Mouse (Mus musculus) spleen, adult 2 months (tissue): ENCODE measurements around the gene Tsc22d1. TPM values are rescaled to one million over a fixed set of nuclear protein-coding genes. Genes with fewer than 3 reads are reported as not detected.

Experiments used
- DNase-seq, 2 experiments: peaks; one replicate each; pipeline versions ENCODE4 v3.0.0 to v3.0.0-alpha.2; 2012 to 2021; ENCODE audit warnings: low spot score in 2 of 2, low read depth in 1 of 2
- H3K27ac ChIP-seq: fragments of 200-500 bp; 2 replicates; pipeline ENCODE4 v1.5.1; 2012; ENCODE audit warnings: low read length, inconsistent platforms; ENCODE audit not compliant: insufficient read depth
- H3K27me3 ChIP-seq: fragments of 200-500 bp; 2 replicates; pipeline ENCODE4 v1.6.1; 2012; ENCODE audit warnings: mild to moderate bottlenecking, moderate library complexity, low read length, inconsistent platforms; ENCODE audit not compliant: control insufficient read depth, insufficient read depth
- H3K36me3 ChIP-seq: fragments of 200-500 bp; 2 replicates; pipeline ENCODE4 v1.6.1; 2012; ENCODE audit warnings: mild to moderate bottlenecking, low read length, inconsistent platforms; ENCODE audit not compliant: control insufficient read depth, insufficient read depth
- H3K4me1 ChIP-seq: fragments of 200-500 bp; 2 replicates; pipeline ENCODE4 v1.6.1; 2011; ENCODE audit warnings: inconsistent platforms; ENCODE audit not compliant: control insufficient read depth, insufficient read depth, insufficient read length
- H3K4me3 ChIP-seq: fragments of 200-500 bp; 2 replicates; pipeline ENCODE4 v1.5.1; 2011; ENCODE audit warnings: mild to moderate bottlenecking, inconsistent platforms; ENCODE audit not compliant: insufficient read depth, insufficient read length; ENCODE audit errors: extremely low read depth
- CTCF ChIP-seq: fragments of 200-500 bp; IDR thresholded peaks from 2 replicates; pipeline ENCODE4 v1.5.1; 2011; ENCODE audit warnings: mild to moderate bottlenecking, inconsistent platforms; ENCODE audit not compliant: insufficient read depth, insufficient read length, insufficient replicate concordance; ENCODE audit errors: extremely low read depth
- POLR2A ChIP-seq: fragments of 200-500 bp; IDR thresholded peaks from 2 replicates; pipeline ENCODE4 v1.6.1; 2011; ENCODE audit warnings: low read depth, low read length, inconsistent platforms
- WGBS: fragments of 180-500 bp; shearing (Covaris S2); methylation state at CpG from one replicate; pipeline ENCODE4 v1.1.7; 2018; 5-methylcytosine and 5-hydroxymethylcytosine counted together
- polyA plus RNA-seq: library from polyadenylated mRNA; depleted of rRNA; stranded (reverse); fragments of >200 nt; gene quantifications from 2 replicates; pipeline ENCODE4 v1.2.3, GENCODE M21; 2012

Gene Tsc22d1
- polyA plus RNA-seq, 1 experiment, result 82.9 TPM

DNA sequence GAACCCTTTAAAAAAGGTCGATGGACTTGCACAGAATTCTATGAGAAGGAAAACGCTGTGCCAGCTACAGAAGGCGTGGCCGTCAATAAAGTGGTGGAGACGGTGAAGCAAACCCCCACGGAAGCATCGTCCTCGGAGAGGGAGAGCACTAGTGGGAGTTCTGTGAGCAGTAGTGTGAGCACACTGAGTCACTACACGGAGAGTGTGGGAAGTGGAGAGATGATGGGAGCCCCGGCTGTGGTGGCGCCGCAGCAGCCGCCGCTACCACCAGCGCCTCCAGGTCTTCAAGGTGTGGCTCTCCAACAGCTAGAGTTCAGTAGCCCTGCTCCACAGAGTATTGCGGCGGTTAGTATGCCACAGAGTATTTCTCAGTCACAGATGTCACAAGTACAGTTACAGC is 2.6 kb downstream of the Tsc22d1 start:
- H3K36me3 ChIP-seq, result no peaks in the 10 kb centered on the region
- H3K4me1 ChIP-seq, result no peaks in the 10 kb centered on the region
- TF ChIP-seq CTCF (no peak), POLR2A (no peak)
- no peak overlapping the region for H3K27ac ChIP-seq
- H3K27me3 ChIP-seq, result peaks cover 9% of the 10 kb centered on the region; the same call in 1 of the 2 replicates
- no peak overlapping the region for H3K4me3 ChIP-seq
- 94% methylated on average over 17 of the region's 17 CpGs for WGBS
- no peak for DNase-seq

DNA sequence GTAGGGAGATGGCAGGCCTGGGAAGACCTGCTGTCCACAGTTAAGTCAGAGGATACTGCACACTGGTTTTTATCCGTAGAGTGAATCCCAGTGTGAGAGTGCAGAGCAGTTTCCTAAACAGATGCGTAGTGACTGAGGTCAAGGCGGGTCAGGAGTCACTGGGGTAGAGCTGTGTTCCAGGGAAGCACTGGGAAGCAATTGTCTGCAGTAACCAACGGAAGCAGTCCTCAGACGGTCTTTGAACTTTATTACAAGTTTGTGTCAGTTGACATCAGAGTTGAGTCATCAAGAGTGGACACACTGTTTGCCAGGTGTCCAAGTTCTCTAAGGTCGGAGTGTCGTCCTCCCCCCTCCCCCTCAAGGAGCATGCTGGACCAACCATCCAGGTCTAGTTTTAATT is 6.0 kb downstream of the Tsc22d1 start:
- Histone ChIP-seq H3K36me3 (no peaks in the 10 kb centered on the region), H3K27me3 (no peaks in the 10 kb centered on the region), H3K4me3 (no peak overlapping the region), H3K4me1 (no peaks in the 10 kb centered on the region), H3K27ac (no peak overlapping the region)
- DNase-seq, result no peak
- 93% methylated on average over 7 of the region's 7 CpGs for WGBS
- TF ChIP-seq POLR2A, result no peak
- TF ChIP-seq CTCF, result no peak

DNA sequence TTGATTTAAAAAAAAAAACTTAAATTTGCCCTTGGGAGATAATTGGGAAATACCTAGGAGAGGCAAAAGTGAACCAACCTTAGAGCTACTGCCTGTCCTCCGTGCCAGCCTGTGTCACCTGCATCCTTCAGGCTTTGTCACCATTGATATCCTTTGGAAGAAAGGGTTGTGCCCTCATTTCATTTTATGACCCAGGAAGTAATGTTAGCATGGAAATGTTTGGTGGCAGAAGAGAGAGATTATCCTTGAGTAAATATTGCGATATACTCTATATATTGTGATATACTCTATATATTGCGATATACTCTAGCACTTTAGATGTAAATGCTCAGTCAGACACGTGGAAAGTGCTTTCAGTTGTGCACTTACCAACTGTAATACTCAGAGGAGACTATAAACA is 6.4 kb downstream of the Tsc22d1 start:
- Histone ChIP-seq H3K4me3 (no peak overlapping the region), H3K36me3 (no peaks in the 10 kb centered on the region), H3K27me3 (no peaks in the 10 kb centered on the region), H3K27ac (no peak overlapping the region), H3K4me1 (no peaks in the 10 kb centered on the region)
- no peak for TF ChIP-seq POLR2A
- no peak for TF ChIP-seq CTCF
- WGBS, result 90% methylated on average over 4 of the region's 4 CpGs
- no peak for DNase-seq

DNA sequence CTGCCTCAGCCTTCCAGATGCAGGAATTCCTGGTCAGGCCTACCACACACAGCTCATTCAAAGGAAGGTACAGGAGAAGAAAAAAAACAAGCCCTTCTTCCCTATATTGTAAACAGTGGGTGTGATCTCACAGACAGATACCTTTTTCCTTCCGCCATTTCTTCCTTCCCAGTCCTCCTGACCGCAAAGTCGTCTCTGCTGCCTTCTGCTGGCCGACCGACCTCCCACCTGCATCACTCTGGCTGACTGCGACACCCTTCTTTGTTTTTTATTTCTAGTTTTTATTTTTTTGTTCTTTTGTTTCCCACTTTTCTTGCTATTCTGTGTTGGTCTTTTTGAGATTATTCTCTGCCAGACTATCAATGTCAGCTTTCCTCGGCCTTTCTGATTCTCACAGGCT is 10.7 kb downstream of the Tsc22d1 start:
- WGBS, result 89% methylated on average over 7 of the region's 7 CpGs
- DNase-seq, result no peak
- Histone ChIP-seq H3K36me3 (no peaks in the 10 kb centered on the region), H3K4me1 (no peaks in the 10 kb centered on the region), H3K27ac (no peak overlapping the region), H3K27me3 (no peaks in the 10 kb centered on the region), H3K4me3 (no peak overlapping the region)
- no peak for TF ChIP-seq CTCF

DNA sequence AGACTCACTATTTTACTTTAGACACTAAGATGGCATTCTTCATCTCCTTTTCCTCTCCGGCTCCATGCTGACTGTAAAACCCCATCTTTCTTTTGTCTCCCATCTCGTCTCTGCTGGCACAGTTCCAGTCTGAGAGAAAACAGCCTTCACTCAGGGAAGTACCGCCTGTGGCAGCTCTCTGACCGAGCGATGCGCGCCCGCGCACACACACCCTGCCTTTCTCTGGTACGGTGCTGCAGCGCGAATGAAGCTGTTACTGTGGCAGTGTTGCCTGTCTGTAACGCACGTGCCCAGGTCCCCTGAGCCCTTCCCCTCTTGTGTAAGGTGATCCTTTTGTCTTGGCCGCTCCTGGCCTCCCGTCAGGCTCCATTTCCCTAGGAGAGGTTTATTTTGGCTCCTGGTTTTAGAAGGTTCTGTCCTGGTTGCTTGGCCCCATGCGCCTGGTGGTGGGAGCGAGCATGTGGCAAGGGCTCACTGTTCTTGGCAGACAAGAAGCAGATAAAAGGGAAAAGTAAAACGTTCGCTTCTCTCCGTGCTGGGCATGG is 11.3 kb downstream of the Tsc22d1 start:
- no peak for DNase-seq
- no peaks in the 10 kb centered on the region for H3K27me3 ChIP-seq
- 94% methylated on average over 21 of the region's 21 CpGs for WGBS
- TF ChIP-seq CTCF, result no peak
- no peak for TF ChIP-seq POLR2A
- H3K27ac ChIP-seq, result no peak overlapping the region
- H3K4me1 ChIP-seq, result no peaks in the 10 kb centered on the region
- H3K4me3 ChIP-seq, result no peak overlapping the region
- no peaks in the 10 kb centered on the region for H3K36me3 ChIP-seq

DNA sequence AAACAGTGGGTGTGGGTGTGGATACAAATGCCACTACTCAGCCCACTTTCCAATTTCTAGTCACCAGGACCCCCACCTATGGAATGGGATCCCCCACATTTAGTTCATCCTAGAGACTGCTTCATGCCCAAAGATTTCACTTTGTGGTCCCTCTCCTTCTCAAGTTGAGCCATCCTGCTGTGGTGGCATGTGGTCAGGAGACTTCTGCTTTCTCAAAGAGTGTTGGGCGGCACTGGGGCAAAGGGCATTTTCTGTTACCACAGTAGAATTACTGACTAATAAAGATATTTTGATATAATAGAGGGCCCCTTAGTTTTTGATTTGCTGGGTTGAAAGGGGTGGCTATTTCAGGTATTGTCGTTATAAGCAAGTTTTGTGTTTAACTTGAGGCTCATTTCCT is 14.1 kb downstream of the Tsc22d1 start:
- DNase-seq, result no peak
- no peak overlapping the region for H3K27ac ChIP-seq
- no peaks in the 10 kb centered on the region for H3K27me3 ChIP-seq
- TF ChIP-seq CTCF (no peak), POLR2A (no peak)
- 45% methylated on average over 2 of the region's 2 CpGs for whole genome bisulfite sequencing
- no peak overlapping the region for H3K4me3 ChIP-seq
- no peaks in the 10 kb centered on the region for H3K4me1 ChIP-seq
- H3K36me3 ChIP-seq, result no peaks in the 10 kb centered on the region

GRCm38 (mm10) chr14:76431918-76432317 is 17.2 kb downstream of the Tsc22d1 start:
- 90% methylated on average over 4 of the region's 4 CpGs for WGBS
- Histone ChIP-seq H3K4me3 (no peak overlapping the region), H3K27me3 (no peaks in the 10 kb centered on the region), H3K36me3 (no peaks in the 10 kb centered on the region), H3K4me1 (no peaks in the 10 kb centered on the region), H3K27ac (no peak overlapping the region)
- no peak for TF ChIP-seq CTCF
- TF ChIP-seq POLR2A, result no peak
- no peak for DNase-seq
